Mouse (Mus musculus) mesoderm, embryonic 11.5 days (tissue): Measurements from ENCODE around the gene Hsph1.
A peak's percentile ranks its signal among the peaks of the same experiment; 100 is the strongest.

Experiments
- DNase-seq: peaks from one replicate; pipeline ENCODE4 v3.0.0-alpha.2; 2012; ENCODE audit warnings: low read depth, low spot score

Gene Hsph1

DNA sequence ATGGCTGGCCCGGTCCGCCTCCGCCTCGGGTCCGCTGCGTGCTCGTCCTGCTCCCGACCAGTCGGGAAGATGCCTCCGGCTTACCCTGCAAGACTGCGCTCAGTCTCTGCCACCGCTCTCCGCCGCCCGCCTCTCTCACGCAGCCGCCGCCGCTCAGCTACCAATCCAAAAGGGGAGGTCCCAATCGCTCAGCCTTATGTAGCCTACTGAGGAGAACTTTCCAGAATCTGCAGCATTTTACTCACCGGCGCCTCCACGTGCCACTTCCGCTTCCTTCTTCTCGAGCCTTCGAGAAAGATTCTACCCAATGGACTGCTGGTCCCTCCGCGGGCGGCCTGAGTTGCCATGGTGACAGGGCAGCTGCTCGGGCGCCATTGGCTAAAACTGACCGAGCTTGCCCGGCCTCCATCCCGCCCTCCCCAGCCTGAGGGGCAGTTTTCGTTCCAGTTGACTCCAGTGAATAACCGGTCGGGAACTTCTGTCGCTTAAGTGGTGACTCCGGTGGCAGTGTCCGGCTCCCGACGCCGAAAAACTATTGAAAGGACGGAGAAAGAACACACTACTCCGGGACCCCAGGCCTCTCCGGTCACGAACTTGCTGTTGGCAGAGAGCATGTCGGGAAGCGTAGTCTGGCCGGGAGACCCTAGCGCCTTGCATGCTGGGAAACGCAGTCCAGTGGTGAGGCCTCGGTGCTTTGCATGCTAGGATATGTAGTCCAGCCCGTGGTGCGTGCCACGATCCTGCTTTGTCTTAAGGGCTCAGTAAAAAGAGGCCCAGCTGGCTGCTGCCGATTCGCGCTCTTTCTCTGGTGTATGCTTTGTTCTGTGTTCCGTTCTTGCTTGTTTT lies at the start of gene Hsph1:
Hsph1 (minus strand) TSS at position 302 of the 846 bp plus-strand sequence.
- DNase-seq = peak; percentile 98

DNA sequence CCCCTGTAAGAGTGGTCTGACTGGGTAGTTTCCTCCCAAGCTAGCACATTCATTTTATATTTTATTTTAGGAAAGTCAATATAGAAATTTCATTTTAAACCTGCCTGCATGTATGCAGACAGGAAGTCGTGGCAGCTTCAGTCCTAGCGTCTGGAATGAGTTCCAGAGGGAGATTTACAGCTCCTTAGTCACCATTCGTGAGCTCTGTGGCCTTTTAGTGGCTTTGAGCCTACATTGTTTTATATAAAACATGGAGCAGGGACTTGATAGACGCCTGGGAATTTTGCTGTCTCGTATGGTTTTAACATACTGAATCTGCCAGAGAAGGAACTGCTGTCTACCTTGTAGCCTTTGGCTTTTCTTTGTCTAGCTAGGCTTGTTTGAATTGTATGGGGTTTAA lies 44.8 kb upstream of the Hsph1 start:
- no peak for DNase-seq

DNA sequence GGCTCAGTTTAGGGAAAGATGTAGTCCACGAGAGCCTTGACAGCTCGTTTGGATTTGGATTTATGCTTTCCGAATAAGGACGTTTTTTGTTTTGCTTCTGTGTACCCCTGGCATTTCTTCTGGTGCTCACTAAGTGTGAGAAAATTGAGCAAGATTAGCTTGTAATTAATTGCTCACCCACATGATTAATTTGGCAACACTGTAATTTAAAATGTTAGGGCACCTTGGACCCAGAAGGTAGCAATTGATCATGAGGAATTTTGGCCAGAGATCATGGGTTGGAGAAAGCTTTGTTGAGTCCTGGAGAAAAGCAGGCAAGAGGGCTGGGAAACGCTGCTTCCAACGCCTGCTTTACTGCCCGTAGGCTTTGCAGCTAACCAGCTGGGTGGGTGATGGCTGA lies 43.7 kb upstream of the Hsph1 start:
- DNase-seq = no peak

DNA sequence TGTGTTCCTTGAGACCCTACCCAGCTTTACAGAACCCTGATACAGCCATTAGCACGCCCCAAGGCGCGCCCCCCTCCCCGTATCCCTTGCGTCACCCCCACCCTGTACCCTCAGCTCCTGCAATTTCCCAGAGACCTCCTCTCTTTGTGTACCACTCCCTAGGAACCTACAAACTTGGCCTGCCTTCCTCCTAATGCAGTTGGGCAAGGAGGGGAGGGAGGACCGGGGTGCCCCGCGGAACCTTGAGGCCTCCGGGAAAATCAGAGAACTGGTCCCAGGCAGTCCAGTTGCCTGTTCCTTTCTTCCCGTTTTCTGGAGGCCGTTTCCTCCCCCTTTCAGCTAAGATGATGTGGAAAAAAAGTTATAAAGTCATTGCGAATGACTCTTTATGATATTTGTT lies 43.2 kb upstream of the Hsph1 start:
- no peak for DNase-seq

DNA sequence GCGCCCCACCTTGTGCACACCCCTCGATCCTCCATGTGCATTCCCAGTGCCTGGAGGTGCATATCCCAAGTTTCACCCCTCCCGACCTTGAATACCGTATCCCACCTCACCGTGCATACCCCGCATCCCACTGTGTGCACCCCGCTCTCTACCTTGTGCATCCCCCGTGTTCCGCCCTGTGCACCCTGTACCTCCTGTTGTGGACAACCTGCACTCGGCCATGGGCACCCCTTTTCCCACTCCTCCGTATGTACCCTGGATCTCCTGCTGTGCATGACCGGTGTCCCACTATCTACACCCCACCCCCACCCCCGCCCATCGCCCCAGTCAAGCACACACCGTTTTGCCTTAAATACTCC lies 42.8 kb upstream of the Hsph1 start:
- DNase-seq = no peak

DNA sequence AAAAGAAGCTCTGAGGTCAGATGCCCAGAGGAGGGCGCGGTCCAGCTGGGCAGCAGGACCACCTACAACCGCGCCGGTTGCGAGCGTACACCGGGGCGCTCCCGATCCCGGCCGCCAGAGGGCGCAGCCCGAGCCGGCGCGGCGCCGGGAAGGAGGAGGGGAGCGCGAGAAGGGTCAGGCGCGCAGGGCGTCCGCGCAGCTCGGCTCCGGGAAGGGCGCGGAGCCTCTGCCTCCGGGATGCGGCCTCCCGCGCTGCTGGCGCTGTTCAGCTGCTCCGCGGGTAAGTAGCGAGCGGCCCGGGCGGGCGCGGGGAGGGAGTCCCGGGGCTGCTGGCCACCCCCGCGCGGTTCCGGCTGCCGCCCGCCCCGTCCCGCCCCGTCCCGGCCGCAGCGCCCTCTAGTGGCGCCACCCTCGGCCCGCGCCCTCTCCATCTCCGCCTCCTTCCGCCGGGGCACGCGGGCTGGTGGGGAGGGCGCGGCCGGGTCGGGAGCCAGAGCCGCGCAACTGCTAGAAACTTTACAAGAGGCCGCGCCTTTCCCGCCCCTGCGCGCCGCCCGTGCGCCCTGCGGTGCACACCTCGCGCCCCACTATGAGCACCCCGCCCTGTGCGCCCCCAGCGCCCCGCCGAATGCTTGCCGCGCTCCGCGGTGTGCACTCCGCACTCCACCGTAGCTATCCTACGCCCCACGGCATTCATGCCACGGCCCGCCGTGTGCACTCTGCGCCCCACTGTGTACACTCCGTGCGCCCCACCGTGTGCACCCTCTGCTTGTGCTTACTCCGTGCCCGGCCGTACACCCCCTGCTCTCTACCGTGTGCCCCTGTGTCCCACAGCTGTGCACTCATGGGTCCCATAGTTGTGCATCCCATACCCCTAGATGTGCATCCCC lies 42.2 kb upstream of the Hsph1 start, which contains the start of gene B3glct:
B3glct (plus strand) TSS at position 131 of the 890 bp plus-strand sequence.
- DNase-seq = peak; percentile 87

DNA sequence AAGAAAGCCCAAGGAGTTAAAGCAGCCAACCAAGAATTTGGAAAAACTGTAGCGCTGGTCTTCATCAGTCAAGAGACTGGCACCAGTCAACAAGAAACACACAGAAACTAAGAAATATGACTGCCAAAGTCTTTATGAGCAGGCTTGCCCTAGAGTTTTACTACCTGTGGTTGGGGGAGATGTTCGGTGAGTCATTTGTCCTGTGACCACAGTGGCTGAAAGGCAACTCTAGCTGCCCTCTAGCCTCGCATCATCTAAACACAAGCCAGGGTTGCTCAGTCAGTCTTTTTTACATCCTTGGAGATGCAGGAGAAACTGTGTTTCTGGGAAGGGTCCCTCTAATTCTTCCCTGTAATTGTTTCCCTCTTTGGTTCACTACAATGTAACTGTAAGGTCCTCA lies 41.0 kb upstream of the Hsph1 start:
- DNase-seq = no peak

DNA sequence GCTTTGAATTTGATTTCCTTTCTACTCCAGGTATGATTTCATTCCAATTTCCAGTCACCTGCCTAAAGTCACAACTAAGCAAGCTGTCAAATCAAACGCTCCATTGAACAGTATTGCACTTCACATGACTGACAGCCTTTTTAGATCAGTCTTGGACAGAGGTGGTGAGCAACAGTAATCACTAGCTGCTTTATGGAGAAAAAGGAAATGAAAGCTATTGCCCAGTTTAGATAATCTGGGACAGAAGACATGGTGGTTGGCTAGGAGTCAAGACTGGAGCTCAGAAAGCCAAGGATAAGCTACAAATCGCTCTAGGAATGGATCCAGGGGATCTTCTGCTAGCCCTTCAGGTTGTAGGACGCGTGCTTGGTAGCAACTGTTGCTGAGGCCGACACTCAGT lies 27.2 kb upstream of the Hsph1 start:
- no peak for DNase-seq

DNA sequence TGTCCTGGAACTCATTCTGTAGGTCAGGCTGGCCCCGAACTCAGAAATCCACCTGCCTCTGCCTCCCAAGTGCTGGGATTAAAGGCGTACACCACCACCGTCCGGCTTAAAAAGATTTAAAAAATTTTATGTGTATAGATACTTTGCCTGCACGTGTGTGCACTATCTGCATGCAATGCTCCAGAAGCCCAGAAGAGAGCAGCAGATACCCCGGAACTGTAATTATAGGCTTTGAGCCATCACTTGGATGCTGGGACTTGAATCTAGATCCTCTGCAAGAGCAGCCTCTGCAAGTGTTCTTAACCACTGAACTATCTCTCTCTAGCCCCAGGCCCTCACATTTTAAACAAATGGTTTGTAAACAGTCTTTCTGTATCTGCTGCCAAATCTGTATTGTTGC lies 26.8 kb upstream of the Hsph1 start:
- no peak for DNase-seq

DNA sequence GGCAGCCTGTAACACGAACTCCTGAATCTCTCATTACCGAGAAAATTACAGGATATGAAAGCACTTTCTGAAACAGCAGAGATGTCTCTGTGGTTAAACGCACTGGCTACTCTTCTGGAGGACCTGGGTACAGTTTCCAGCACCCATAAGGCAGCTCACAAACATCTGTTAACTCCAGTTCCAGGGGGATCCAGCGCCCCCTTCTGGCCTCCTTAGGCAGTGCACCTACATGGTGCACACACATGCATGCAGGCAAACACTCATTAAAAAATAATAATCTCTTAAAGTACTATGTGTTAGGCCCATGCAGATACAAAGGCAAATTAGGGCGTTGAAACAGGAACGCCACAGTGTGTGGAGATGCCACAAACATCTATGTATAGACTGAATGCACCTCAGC lies 25.3 kb upstream of the Hsph1 start:
- no peak for DNase-seq

DNA sequence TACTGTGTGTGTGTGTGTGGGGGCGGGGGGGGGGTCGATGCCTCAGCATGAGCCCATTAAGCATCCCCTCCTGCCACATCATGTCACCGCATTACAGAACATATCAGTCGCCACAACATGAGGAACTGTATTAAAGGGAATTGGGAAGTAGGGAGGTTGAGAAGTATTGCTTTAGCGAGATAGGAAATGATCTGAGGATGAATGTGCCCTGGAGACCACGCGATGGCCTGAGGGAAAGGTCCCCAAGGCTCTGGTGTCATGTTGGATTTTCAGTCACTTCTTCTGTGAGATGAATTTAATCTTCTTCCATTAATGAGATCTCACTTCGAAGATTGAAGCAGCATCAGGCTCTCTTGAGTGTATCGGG lies 23.2 kb upstream of the Hsph1 start:
- no peak for DNase-seq

DNA sequence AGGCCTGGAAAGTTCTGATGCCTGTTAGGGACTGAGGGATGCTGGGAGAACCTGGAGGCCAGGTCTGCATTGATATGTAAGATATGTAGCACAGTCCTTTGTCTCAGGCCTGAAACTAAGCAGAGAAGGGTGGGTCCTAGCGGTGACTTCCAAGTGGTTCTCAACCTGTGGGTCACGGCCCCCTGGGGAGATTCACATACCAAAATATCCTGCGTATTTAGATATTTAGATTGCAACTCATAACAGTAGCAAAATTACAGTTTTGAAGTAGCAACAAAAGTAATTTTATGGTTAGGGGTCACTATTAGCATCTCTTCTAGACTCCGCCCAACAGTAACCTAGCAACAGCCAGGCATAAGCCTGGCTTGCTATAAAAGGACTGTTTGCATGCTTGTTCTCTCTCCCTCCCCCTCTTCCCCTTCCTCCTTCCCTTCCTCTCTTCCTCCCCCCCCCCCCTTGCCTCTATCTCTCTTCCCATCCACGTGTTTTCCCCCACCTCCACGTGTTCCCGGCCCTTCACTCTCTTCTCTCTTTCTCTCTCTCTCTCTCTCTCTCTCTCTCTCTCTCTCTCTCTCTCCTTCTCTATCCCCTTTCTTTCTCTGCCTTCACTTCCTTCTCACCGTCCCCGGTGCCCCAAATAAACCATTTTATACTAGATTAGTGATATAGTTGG lies 22.7 kb upstream of the Hsph1 start:
- DNase-seq = no peak

DNA sequence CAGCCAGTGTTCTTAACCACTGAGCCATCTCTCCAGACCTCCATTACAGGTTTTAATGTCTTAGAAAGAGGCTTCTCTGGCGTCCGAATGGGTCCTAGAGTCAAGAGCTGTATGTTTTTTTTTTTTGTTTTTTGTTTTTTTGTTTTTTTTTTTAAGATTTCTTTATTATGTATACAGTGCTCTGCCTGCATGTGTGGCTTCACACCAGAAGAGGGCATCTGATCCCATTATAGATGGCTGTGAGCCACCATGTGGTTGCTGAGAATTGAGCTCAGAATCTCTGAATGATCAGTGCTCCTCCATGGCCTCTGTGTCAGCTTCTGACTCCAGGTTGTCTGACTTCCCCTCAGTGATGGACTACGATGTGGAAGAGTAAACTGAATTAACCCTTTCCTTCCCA lies 21.8 kb upstream of the Hsph1 start:
- no peak for DNase-seq

DNA sequence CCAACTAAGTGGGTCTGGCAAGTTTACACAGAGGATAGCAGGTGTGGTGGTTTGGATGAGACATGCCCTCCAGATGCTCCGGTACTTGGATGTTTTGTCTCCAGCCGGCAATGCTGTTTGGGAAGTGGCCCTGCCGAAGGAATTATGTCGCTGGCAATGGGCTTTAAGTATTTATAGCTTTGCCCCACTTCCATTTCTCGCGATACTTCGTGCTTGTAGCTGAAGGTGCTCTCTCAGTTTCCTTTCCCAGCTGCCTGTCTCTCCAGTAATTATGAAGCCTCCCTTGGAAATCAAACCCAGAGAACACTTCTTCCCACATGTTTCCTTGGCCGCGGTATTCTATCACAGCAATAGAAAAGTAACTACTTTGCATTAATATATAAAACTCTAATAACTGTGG lies 19.5 kb upstream of the Hsph1 start:
- no peak for DNase-seq

DNA sequence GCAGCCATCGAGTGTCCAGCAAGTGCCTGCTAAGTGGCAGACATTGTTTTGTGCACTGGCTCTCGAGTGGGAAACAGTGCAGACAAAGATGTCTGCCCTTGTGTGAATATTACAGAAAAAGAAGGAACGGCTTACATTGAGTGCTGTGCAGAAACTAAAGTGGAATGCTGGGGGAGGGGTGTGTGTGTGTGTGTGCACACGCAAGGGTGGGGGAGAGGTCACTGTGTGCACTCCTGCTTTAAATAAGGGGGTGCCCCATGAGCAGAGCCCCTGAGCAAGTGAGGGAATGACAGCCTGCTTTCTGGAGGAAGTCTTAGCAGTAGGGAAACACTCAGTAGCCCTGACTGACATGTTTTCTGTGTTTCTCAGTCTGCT lies 14.0 kb upstream of the Hsph1 start:
- DNase-seq = no peak

DNA sequence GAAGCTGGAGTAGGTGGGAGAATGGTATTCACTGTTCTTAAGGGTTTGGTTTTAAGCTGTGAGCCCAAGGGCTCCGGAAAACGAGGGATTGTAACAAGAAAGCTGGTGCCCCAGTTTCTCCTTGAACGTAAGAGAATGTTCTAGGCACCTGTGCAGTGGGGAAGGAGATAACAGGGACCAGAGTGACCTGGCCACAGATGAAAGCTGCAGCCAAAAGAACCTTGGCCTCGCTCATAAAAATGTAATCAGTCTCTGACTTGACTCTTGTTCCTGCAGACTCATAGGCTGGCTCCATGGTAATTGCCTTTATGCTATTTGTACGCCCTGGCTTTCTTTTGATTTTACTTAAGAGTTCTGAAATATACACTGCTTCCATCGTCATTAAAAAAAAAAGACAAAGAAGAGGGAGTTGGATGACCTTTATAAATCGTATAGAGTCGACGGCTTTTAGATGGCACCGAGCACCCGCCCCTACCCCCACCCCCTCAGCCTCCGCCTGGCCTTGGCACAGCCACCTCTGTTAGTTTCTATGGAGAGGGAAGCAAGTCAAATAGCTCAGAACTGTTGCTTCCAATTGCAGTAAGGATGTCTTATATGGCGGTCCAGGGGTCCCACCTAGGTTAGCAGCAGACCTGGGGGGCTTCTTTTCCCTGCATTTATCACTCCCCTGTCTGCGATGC lies 13.5 kb upstream of the Hsph1 start:
- no peak for DNase-seq

DNA sequence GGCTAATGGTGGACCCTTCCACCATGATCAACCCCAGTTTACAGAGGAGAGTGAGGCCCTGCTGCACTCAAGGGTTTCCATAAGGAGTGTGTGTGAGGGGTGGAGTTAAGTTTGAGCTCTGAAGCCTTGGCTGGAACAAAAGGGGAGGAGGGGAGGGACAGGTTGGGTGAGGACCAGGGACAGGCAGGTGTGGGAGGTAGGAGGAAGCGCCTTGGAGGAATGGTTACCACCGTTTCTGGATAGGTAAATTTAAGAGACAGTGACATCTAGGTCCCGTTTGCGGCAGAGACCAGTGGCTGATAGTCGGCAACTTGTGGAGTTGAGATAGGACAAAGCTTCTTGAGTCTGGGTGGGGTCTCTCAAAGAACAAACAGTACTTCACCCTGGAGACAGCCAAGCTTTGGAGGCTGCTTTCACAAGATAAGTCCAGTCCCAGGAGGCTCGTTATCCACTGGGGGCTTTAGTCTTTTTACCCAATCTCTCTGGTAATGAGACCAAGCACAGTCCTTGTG lies 12.8 kb upstream of the Hsph1 start:
- no peak for DNase-seq

DNA sequence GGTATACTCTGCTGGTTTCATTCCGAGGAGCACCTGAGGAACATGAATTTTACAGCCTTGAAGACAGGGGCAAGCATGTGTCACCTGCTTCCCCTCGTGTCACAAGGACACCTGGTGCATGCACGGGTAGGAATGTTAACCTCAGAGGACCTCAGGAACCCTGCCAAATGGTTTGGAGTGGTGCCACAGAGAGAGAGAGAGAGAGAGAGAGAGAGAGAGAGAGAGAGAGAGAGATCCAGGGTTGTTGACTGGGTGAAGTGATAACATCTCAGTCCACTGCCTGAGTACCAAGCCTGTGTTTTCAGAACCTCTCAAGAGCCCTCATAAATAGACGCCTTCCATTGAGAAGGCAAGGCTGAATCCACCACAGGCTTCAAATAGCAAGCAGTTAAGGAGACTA lies 12.0 kb upstream of the Hsph1 start:
- no peak for DNase-seq

DNA sequence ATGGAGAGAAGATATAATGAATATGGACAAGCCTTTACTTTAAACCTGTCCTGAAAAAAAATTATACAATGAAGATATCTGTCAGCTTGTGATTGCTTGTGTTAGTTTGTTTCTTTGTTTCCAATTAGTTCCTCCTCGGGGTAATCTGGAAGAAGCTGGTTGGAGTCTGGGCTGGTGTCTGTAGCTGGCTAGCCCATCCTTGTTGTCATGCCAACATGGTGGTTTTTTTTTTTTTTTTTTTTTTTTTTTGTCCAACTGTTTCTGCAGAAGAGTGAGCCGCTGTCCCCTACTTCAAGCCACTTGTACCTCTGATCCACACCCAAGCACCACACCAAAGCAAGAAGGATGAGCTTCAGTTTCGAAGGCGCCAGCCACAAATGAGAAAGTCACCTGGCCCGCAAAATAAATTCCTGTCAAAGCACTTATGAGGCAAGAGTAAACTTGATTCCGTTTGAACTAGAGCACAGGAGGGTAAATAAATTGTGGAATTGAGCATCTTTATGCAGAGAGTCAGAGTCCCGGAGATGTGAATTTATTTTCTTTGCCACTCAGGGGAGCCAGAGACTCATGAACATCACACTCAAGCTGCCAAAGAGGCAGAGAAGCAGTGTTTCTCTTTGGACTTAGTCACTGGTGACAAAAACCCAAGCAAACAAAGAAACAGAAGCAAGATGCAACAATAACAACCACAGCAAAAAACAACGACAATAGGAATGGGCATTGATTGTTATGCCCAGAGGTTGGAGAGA lies 11.4 kb upstream of the Hsph1 start:
- no peak for DNase-seq

DNA sequence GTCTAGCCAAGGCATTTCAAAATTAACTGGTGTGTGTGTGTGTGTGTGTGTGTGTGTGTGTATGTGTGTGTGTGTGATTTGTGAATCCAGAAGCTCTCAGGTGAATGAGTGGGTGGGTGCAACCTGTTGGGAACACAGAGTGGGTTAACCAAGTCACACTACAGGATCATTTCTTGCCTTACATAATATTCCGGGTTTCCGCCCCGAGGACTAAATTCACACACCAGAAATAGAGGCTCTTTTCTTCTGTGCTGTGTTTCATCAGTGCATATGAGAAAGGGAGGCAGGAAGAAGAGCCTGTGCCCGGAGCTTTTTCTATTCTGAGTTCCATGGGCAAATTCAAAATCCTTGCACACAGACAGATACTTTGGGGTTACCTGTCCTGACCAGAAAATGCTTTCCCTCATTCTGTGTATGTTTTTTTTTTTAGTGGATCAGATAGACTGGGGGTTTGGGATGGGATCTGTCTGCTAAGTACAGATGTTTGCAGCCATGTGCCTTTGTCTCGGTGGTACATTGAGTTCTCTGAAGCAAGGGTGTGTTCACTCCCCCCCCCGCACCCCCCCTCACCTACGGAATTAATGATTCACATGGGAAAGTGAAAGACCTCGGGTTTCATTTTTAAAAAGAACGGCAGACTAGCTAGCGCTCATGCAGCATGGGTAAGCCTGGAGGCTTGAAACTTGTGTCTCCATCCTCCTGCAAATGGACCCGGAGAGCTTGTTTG lies 6.8 kb upstream of the Hsph1 start:
- no peak for DNase-seq
